Mouse (Mus musculus): ENCODE measurements around the gene Trpc5. TPM values are rescaled to one million over a fixed set of nuclear protein-coding genes. Genes with fewer than 3 reads are reported as not detected.

The Trpc5 gene
- polyA plus RNA-seq, 1 experiment = not detected

GRCm38 (mm10) chrX:144374196-144374595 lies 313.8 kb downstream of the Trpc5 start:
- Histone ChIP-seq H3K27ac (ENCODE audit: insufficient read depth, low read length) (no peak overlapping the region), H3K4me3 (ENCODE audit: insufficient read depth, low read length) (no peak overlapping the region), H3K4me1 (ENCODE audit: control insufficient read depth, insufficient read depth, low read length) (no peaks in the 10 kb centered on the region)
- no peak for TF ChIP-seq POLR2A (IDR thresholded peaks at IDR 0.05; ENCODE audit: low read depth, low read length)
- TF ChIP-seq CTCF (IDR thresholded peaks at IDR 0.05; ENCODE audit: borderline replicate concordance, insufficient read depth, low read length) = no peak

- H3K4me3 ChIP-seq (ENCODE audit: insufficient read depth, low read length) = no peak overlapping the region
- TF ChIP-seq POLR2A (IDR thresholded peaks at IDR 0.05; ENCODE audit: low read depth, low read length) = no peak
- no peak for TF ChIP-seq CTCF (IDR thresholded peaks at IDR 0.05; ENCODE audit: borderline replicate concordance, insufficient read depth, low read length)
- H3K4me1 ChIP-seq (ENCODE audit: control insufficient read depth, insufficient read depth, low read length) = no peaks in the 10 kb centered on the region
- H3K27ac ChIP-seq (ENCODE audit: insufficient read depth, low read length) = no peak overlapping the region
These were observed 349.6 kb downstream of the Trpc5 start for GRCm38 (mm10) chrX:144338355-144338754.

- Histone ChIP-seq H3K4me1 (ENCODE audit: control insufficient read depth, insufficient read depth, low read length) (no peaks in the 10 kb centered on the region), H3K27ac (ENCODE audit: insufficient read depth, low read length) (no peak overlapping the region), H3K4me3 (ENCODE audit: insufficient read depth, low read length) (no peak overlapping the region)
- TF ChIP-seq POLR2A (IDR thresholded peaks at IDR 0.05; ENCODE audit: low read depth, low read length) (no peak), CTCF (IDR thresholded peaks at IDR 0.05; ENCODE audit: borderline replicate concordance, insufficient read depth, low read length) (no peak)
These were observed 350.0 kb downstream of the Trpc5 start for GRCm38 (mm10) chrX:144337938-144338337.

- no peak for TF ChIP-seq CTCF (IDR thresholded peaks at IDR 0.05; ENCODE audit: borderline replicate concordance, insufficient read depth, low read length)
- no peak for TF ChIP-seq POLR2A (IDR thresholded peaks at IDR 0.05; ENCODE audit: low read depth, low read length)
- no peak overlapping the region for H3K4me3 ChIP-seq (ENCODE audit: insufficient read depth, low read length)
- no peak overlapping the region for H3K27ac ChIP-seq (ENCODE audit: insufficient read depth, low read length)
- H3K4me1 ChIP-seq (ENCODE audit: control insufficient read depth, insufficient read depth, low read length) = no peaks in the 10 kb centered on the region
These were observed 352.5 kb downstream of the Trpc5 start for GRCm38 (mm10) chrX:144335332-144336015.

Other genes with a start within 250 kb of the Trpc5 start
- not detected in 2 replicates for gene Trpc5os, start 231.6 kb downstream of the Trpc5 start, polyA plus RNA-seq (2011; ENCODE audit: insufficient read length, low read depth, missing spikeins)
- not detected in 2 replicates for gene Rtl4, start 727 bp upstream of the Trpc5 start, polyA plus RNA-seq (2011; ENCODE audit: insufficient read length, low read depth, missing spikeins)